In genomic region chr2:39340406-39340805, GRCm38 (mm10) we compare ENCODE assay signal across 25 mouse cellular contexts.
DNase-seq lines count a peak whose midpoint lies in the region; ATAC-seq lines count a peak whose summit lies in the region.
"Had no signal": no experiment of that assay in that cellular context is flagged by ENCODE, and none has a peak within 500 bp of the region (broad histone marks: within the 10 kb centered on the region; RNA-seq: fewer than 3 reads in every experiment).

No protein-coding gene starts in this region.

- no peak overlapping the region for H3K4me2 ChIP-seq in embryonic facial prominence, embryonic 11.5 days (ENCODE audit: low read depth, low read length)
- no peak overlapping the region for H3K4me2 ChIP-seq in midbrain, embryonic 11.5 days
- no peak overlapping the region for H3K4me2 ChIP-seq in midbrain, embryonic 13.5 days (replicated peaks)
- H3K4me2 ChIP-seq in embryonic facial prominence, embryonic 14.5 days (ENCODE audit: low read depth, low read length): no peak overlapping the region
- H3K4me2 ChIP-seq: embryonic facial prominence, embryonic 15.5 days; heart, embryonic 13.5 days; hindbrain, embryonic 14.5 days had no signal

- peak; percentile 41 for DNase-seq in embryonic facial prominence, embryonic 11.5 days (ENCODE audit: low spot score)
- no peak for DNase-seq in embryonic facial prominence, embryonic 10.5 days (ENCODE audit: low spot score)
- peak; percentile 72 for DNase-seq in midbrain, embryonic 11.5 days (ENCODE audit: low spot score, missing footprints)
- no peak for DNase-seq in embryonic facial prominence, embryonic 14.5 days (ENCODE audit: low spot score)
- peak; percentile 32 for DNase-seq in mesoderm, embryonic 11.5 days (ENCODE audit: low read depth, low spot score)
- DNase-seq in gastrocnemius, postnatal 25 days: no peak
- no peak for DNase-seq in natural killer cell, adult 2 months (ENCODE audit: low spot score in 2 of 2)
- DNase-seq: adrenal gland, postnatal 10 days; adrenal gland, postnatal 36 days; cerebellum, adult 18-20 months; cerebellum, adult 9-10 months; cerebellum, postnatal 14 days; forebrain, postnatal 0 days; gastrocnemius, postnatal 36 days; heart, adult 2 months; heart, postnatal 14 days; heart, postnatal 4 days had no signal

- no peak overlapping the region for H3K27ac ChIP-seq in embryonic facial prominence, embryonic 11.5 days (replicated peaks; ENCODE audit: low read depth, low read length)
- no peak overlapping the region for H3K27ac ChIP-seq in embryonic facial prominence, embryonic 10.5 days (replicated peaks)
- no peak overlapping the region for H3K27ac ChIP-seq in midbrain, embryonic 11.5 days (ENCODE audit: low read depth, low read length)
- no peak overlapping the region for H3K27ac ChIP-seq in midbrain, embryonic 13.5 days
- no peak overlapping the region for H3K27ac ChIP-seq in embryonic facial prominence, embryonic 14.5 days (replicated peaks; ENCODE audit: low read depth, low read length)
- H3K27ac ChIP-seq: embryonic facial prominence, embryonic 15.5 days; heart, adult 2 months; heart, embryonic 10.5 days; heart, embryonic 13.5 days; hindbrain, embryonic 14.5 days; hindbrain, postnatal 0 days had no signal

- 33% methylated on average over 3 of the region's 3 CpGs for WGBS in embryonic facial prominence, embryonic 11.5 days
- WGBS in embryonic facial prominence, embryonic 10.5 days: 42% methylated on average over 3 of the region's 3 CpGs
- 69% methylated on average over 3 of the region's 3 CpGs for WGBS in midbrain, embryonic 11.5 days
- WGBS in midbrain, embryonic 13.5 days: 77% methylated on average over 3 of the region's 3 CpGs
- 23% methylated on average over 3 of the region's 3 CpGs for WGBS in embryonic facial prominence, embryonic 14.5 days

- no peaks in the 10 kb centered on the region for H3K36me3 ChIP-seq in embryonic facial prominence, embryonic 11.5 days (replicated peaks; ENCODE audit: control insufficient read depth, insufficient read depth, low read depth, low read length)
- no peaks in the 10 kb centered on the region for H3K36me3 ChIP-seq in embryonic facial prominence, embryonic 10.5 days (replicated peaks)
- no peaks in the 10 kb centered on the region for H3K36me3 ChIP-seq in midbrain, embryonic 11.5 days (ENCODE audit: control insufficient read depth, insufficient read depth, low read length)
- no peaks in the 10 kb centered on the region for H3K36me3 ChIP-seq in midbrain, embryonic 13.5 days
- no peaks in the 10 kb centered on the region for H3K36me3 ChIP-seq in embryonic facial prominence, embryonic 14.5 days (ENCODE audit: control insufficient read depth, insufficient read depth, low read length)
- H3K36me3 ChIP-seq: embryonic facial prominence, embryonic 15.5 days; heart, embryonic 10.5 days; heart, embryonic 13.5 days had no signal

- no peaks in the 10 kb centered on the region for H3K27me3 ChIP-seq in embryonic facial prominence, embryonic 11.5 days (ENCODE audit: control insufficient read depth, insufficient read depth, low read length)
- H3K27me3 ChIP-seq in embryonic facial prominence, embryonic 10.5 days (replicated peaks; ENCODE audit: low read depth, poor library complexity, severe bottlenecking): no peaks in the 10 kb centered on the region
- no peaks in the 10 kb centered on the region for H3K27me3 ChIP-seq in midbrain, embryonic 11.5 days (ENCODE audit: control insufficient read depth, insufficient read depth, low read length)
- no peaks in the 10 kb centered on the region for H3K27me3 ChIP-seq in midbrain, embryonic 13.5 days
- no peaks in the 10 kb centered on the region for H3K27me3 ChIP-seq in embryonic facial prominence, embryonic 14.5 days (replicated peaks; ENCODE audit: control insufficient read depth, insufficient read depth, low read length)
- H3K27me3 ChIP-seq: embryonic facial prominence, embryonic 15.5 days; heart, embryonic 13.5 days had no signal

- H3K4me1 ChIP-seq in embryonic facial prominence, embryonic 11.5 days (ENCODE audit: control insufficient read depth, insufficient read depth, low read length): no peaks in the 10 kb centered on the region
- peaks cover 6% of the 10 kb centered on the region for H3K4me1 ChIP-seq in embryonic facial prominence, embryonic 10.5 days
- H3K4me1 ChIP-seq in midbrain, embryonic 11.5 days (ENCODE audit: control insufficient read depth, insufficient read depth, low read length): no peaks in the 10 kb centered on the region
- H3K4me1 ChIP-seq in midbrain, embryonic 13.5 days (replicated peaks): no peaks in the 10 kb centered on the region
- H3K4me1 ChIP-seq in embryonic facial prominence, embryonic 14.5 days (ENCODE audit: control insufficient read depth, insufficient read depth, low read length): no peaks in the 10 kb centered on the region
- H3K4me1 ChIP-seq: embryonic facial prominence, embryonic 15.5 days; heart, embryonic 10.5 days; heart, embryonic 13.5 days had no signal

- no peak for ATAC-seq in embryonic facial prominence, embryonic 11.5 days (replicated peaks; ENCODE audit: insufficient number of reproducible peaks, low FRiP score, low TSS enrichment, low read depth)
- ATAC-seq in midbrain, embryonic 11.5 days (ENCODE audit: low FRiP score): no peak
- ATAC-seq in midbrain, embryonic 13.5 days: no peak
- peak; percentile 53; the same call in 1 of the 2 replicates for ATAC-seq in embryonic facial prominence, embryonic 14.5 days (ENCODE audit: low read depth)
- ATAC-seq: activated CD4-positive, CD25-positive, alpha-beta regulatory T cell, adult 4 months; forebrain, embryonic 14.5 days; forebrain, postnatal 0 days; hindbrain, postnatal 0 days had no signal

- no peaks in the 10 kb centered on the region for H3K9me3 ChIP-seq in embryonic facial prominence, embryonic 11.5 days (replicated peaks; ENCODE audit: control insufficient read depth, low read length)
- H3K9me3 ChIP-seq in embryonic facial prominence, embryonic 10.5 days: no peaks in the 10 kb centered on the region
- H3K9me3 ChIP-seq in midbrain, embryonic 11.5 days (ENCODE audit: control insufficient read depth, low read length): no peaks in the 10 kb centered on the region
- no peaks in the 10 kb centered on the region for H3K9me3 ChIP-seq in midbrain, embryonic 13.5 days
- H3K9me3 ChIP-seq in embryonic facial prominence, embryonic 14.5 days (ENCODE audit: control insufficient read depth, low read length): no peaks in the 10 kb centered on the region
- H3K9me3 ChIP-seq: embryonic facial prominence, embryonic 15.5 days; heart, embryonic 10.5 days; heart, embryonic 13.5 days had no signal

- no peak overlapping the region for H3K9ac ChIP-seq in embryonic facial prominence, embryonic 11.5 days (replicated peaks; ENCODE audit: low read length)
- no peak overlapping the region for H3K9ac ChIP-seq in midbrain, embryonic 11.5 days (ENCODE audit: low read length)
- no peak overlapping the region for H3K9ac ChIP-seq in midbrain, embryonic 13.5 days (replicated peaks)
- H3K9ac ChIP-seq in embryonic facial prominence, embryonic 14.5 days (ENCODE audit: low read depth, low read length): no peak overlapping the region
- H3K9ac ChIP-seq: embryonic facial prominence, embryonic 15.5 days; forebrain, postnatal 0 days; heart, embryonic 13.5 days; hindbrain, embryonic 14.5 days had no signal

- no peak overlapping the region for H3K4me3 ChIP-seq in embryonic facial prominence, embryonic 11.5 days (ENCODE audit: low read depth, low read length)
- no peak overlapping the region for H3K4me3 ChIP-seq in embryonic facial prominence, embryonic 10.5 days
- H3K4me3 ChIP-seq in midbrain, embryonic 11.5 days (ENCODE audit: low read depth, low read length): no peak overlapping the region
- H3K4me3 ChIP-seq in midbrain, embryonic 13.5 days (replicated peaks): no peak overlapping the region
- H3K4me3 ChIP-seq in embryonic facial prominence, embryonic 14.5 days (ENCODE audit: low read depth, low read length): no peak overlapping the region
- H3K4me3 ChIP-seq: embryonic facial prominence, embryonic 15.5 days; heart, adult 2 months; heart, embryonic 10.5 days; heart, embryonic 13.5 days had no signal

Comparison
In these comparisons a context has a peak if more than half of its experiments do, and no peak if none do; other contexts are left out.
1. DNase-seq: peak in embryonic facial prominence, embryonic 11.5 days (single experiment), midbrain, embryonic 11.5 days (single experiment) and mesoderm, embryonic 11.5 days (single experiment); none in embryonic facial prominence, embryonic 10.5 days (single experiment), embryonic facial prominence, embryonic 14.5 days (single experiment), gastrocnemius, postnatal 25 days (single experiment) and natural killer cell, adult 2 months (0 of 2).